Mouse (Mus musculus) neural tube, embryonic 14.5 days (tissue): ENCODE measurements at regions not wholly inside any gene's neighbourhood (a gene's known extent, or its start where the extent isn't known, plus 50 kb on each side); places are given as distances from the start of the nearest gene placed in this dataset.

Experiments
- ATAC-seq: fragments of 200-750 bp; cut with Nextera tagmentation; 2 replicates; pipeline ENCODE4 v1.8.0; 2017; ENCODE audit warnings: low read depth, mild to moderate bottlenecking, moderate TSS enrichment, moderate library complexity
- H3K27ac ChIP-seq: fragments of 300-500 bp; sonication (generic); 2 replicates; pipeline ENCODE4 v1.5.1; 2014; ENCODE audit warnings: low read depth, mild to moderate bottlenecking, control low read depth, low read length, moderate library complexity, mixed read lengths
- H3K27me3 ChIP-seq: fragments of 300-500 bp; sonication (generic); 2 replicates; pipeline ENCODE4 v1.6.1; 2014; ENCODE audit warnings: low read length; ENCODE audit not compliant: control insufficient read depth, insufficient read depth
- H3K36me3 ChIP-seq: fragments of 300-500 bp; sonication (generic); 2 replicates; pipeline ENCODE4 v1.6.1; 2014; ENCODE audit warnings: low read length, mixed read lengths; ENCODE audit not compliant: control insufficient read depth, insufficient read depth
- H3K4me1 ChIP-seq: fragments of 300-500 bp; sonication (generic); 2 replicates; pipeline ENCODE4 v1.6.1; 2014; ENCODE audit warnings: low read length; ENCODE audit not compliant: control insufficient read depth, insufficient read depth
- H3K4me2 ChIP-seq: fragments of 300-500 bp; sonication (generic); 2 replicates; pipeline ENCODE4 v1.6.1; 2014; ENCODE audit warnings: mild to moderate bottlenecking, low read depth, low read length, control low read depth
- H3K4me3 ChIP-seq: fragments of 300-500 bp; sonication (generic); 2 replicates; pipeline ENCODE4 v1.5.1; 2014; ENCODE audit warnings: low read depth, low read length, control low read depth, mixed read lengths
- H3K9ac ChIP-seq: fragments of 300-500 bp; sonication (generic); replicated peaks from 2 replicates; pipeline ENCODE4 v1.6.1; 2014; ENCODE audit warnings: low read depth, mild to moderate bottlenecking, control low read depth, low read length, mixed read lengths
- H3K9me3 ChIP-seq: fragments of 300-500 bp; sonication (generic); 2 replicates; pipeline ENCODE4 v1.6.1; 2016; ENCODE audit warnings: low read length; ENCODE audit not compliant: control insufficient read depth
- WGBS: fragments of 180-500 bp; shearing (Covaris S2); extraction: QIAGEN DNeasy Blood & Tissue Kit; methylation state at CpG from one replicate; pipeline ENCODE4 v1.1.7; 2014; 5-methylcytosine and 5-hydroxymethylcytosine counted together

GRCm38 (mm10) chr2:117801946-117802600 lies 309.6 kb upstream of the Thbs1 start:
- Histone ChIP-seq H3K4me1 (no peaks in the 10 kb centered on the region), H3K27me3 (no peaks in the 10 kb centered on the region), H3K4me3 (no peak overlapping the region), H3K9ac (no peak overlapping the region), H3K36me3 (no peaks in the 10 kb centered on the region), H3K9me3 (no peaks in the 10 kb centered on the region), H3K4me2 (no peak overlapping the region), H3K27ac (no peak overlapping the region)
- ATAC-seq = no peak

GRCm38 (mm10) chr2:117802686-117803085 lies 309.0 kb upstream of the Thbs1 start:
- Histone ChIP-seq H3K4me3 (no peak overlapping the region), H3K9me3 (no peaks in the 10 kb centered on the region), H3K36me3 (no peaks in the 10 kb centered on the region), H3K4me2 (no peak overlapping the region), H3K27ac (no peak overlapping the region), H3K4me1 (no peaks in the 10 kb centered on the region), H3K9ac (no peak overlapping the region), H3K27me3 (no peaks in the 10 kb centered on the region)
- no peak for ATAC-seq
- WGBS = 76% methylated on average over 2 of the region's 2 CpGs

DNA sequence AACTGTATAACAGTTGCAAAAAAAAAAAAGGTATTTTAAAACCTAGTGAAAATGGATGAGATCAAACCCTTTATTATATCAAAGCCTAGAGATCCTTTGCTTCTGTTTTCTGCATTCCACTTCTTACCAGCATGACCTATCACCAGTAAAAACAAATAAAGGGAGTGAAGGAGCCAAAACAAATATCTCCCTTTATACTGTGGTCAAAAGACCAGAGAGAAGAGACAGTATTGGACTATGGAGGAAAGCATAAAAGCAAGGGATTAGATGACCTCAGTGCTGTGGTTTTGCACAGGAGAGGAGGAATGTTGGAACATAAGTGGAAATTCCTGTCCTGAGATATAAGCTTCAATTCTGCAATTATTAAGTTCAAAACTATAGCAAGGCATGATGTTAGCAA lies 307.0 kb upstream of the Thbs1 start:
- Histone ChIP-seq H3K9ac (no peak overlapping the region), H3K4me2 (no peak overlapping the region), H3K4me1 (no peaks in the 10 kb centered on the region), H3K27ac (no peak overlapping the region), H3K27me3 (no peaks in the 10 kb centered on the region), H3K4me3 (no peak overlapping the region), H3K36me3 (no peaks in the 10 kb centered on the region), H3K9me3 (no peaks in the 10 kb centered on the region)
- ATAC-seq = no peak

GRCm38 (mm10) chr2:117807121-117807520 lies 304.6 kb upstream of the Thbs1 start:
- H3K4me3 ChIP-seq = no peak overlapping the region
- no peak for ATAC-seq
- H3K4me1 ChIP-seq = no peaks in the 10 kb centered on the region
- no peaks in the 10 kb centered on the region for H3K36me3 ChIP-seq
- H3K27ac ChIP-seq = no peak overlapping the region
- no peak overlapping the region for H3K4me2 ChIP-seq
- 92% methylated on average over 3 of the region's 3 CpGs for WGBS
- H3K9me3 ChIP-seq = no peaks in the 10 kb centered on the region
- no peaks in the 10 kb centered on the region for H3K27me3 ChIP-seq
- no peak overlapping the region for H3K9ac ChIP-seq

GRCm38 (mm10) chr2:117811506-117811905 lies 300.2 kb upstream of the Thbs1 start:
- no peaks in the 10 kb centered on the region for H3K36me3 ChIP-seq
- 60% methylated on average over 1 of the region's 1 CpGs for WGBS
- H3K9ac ChIP-seq = no peak overlapping the region
- no peaks in the 10 kb centered on the region for H3K4me1 ChIP-seq
- ATAC-seq = no peak
- no peak overlapping the region for H3K27ac ChIP-seq
- no peaks in the 10 kb centered on the region for H3K9me3 ChIP-seq
- no peak overlapping the region for H3K4me3 ChIP-seq
- H3K27me3 ChIP-seq = no peaks in the 10 kb centered on the region
- H3K4me2 ChIP-seq = no peak overlapping the region

DNA sequence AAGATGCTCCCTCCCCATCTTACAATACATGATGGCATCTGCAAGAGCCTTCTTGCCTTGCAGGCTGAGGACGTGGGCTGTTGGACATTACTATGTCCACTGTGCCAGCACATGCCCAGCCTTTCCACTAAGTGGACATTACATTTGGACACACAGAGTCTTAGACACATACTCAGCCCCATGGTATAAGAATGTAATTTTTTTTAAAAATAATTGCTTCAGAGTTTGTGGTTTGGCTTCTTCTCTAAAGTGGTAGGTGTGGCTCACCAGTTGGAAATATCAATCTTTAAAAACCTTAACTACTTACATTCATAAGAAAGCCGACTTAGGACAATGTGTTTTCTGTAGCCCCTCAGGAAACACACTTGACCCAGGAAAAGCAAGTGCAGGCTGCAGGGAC lies 299.7 kb upstream of the Thbs1 start:
- no peaks in the 10 kb centered on the region for H3K9me3 ChIP-seq
- no peak overlapping the region for H3K27ac ChIP-seq
- H3K36me3 ChIP-seq = no peaks in the 10 kb centered on the region
- H3K4me3 ChIP-seq = no peak overlapping the region
- no peaks in the 10 kb centered on the region for H3K4me1 ChIP-seq
- ATAC-seq = no peak
- H3K9ac ChIP-seq = no peak overlapping the region
- no peaks in the 10 kb centered on the region for H3K27me3 ChIP-seq
- WGBS = 93% methylated on average over 2 of the region's 2 CpGs
- H3K4me2 ChIP-seq = no peak overlapping the region

DNA sequence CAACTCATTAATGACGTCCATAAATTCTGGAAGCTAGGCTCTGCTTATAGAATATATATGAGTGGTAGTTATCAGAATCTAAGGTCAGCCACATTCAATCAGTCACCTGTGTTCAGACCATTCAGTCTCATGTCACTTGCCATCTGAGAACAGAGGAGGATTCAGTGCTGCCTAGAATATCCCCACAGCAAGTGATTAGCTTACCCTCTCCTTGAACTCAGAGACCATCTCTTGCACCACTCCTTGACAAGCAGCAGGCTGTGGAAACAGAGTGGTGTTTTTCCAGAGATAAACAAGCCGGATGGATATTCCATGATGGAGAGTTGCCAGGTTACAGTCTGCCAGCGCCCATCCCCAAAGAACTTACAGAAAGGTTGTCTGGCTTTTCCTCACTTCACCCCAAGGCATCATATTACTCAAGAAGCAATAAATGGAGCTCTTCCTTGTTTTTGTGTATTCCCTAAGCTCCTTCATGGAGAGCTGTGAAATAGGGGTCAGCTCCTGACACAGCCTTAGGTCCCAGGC lies 291.9 kb upstream of the Thbs1 start:
- no peak overlapping the region for H3K4me3 ChIP-seq
- no peak overlapping the region for H3K9ac ChIP-seq
- H3K36me3 ChIP-seq = no peaks in the 10 kb centered on the region
- 91% methylated on average over 3 of the region's 3 CpGs for WGBS
- no peak for ATAC-seq
- no peaks in the 10 kb centered on the region for H3K27me3 ChIP-seq
- no peaks in the 10 kb centered on the region for H3K4me1 ChIP-seq
- no peak overlapping the region for H3K27ac ChIP-seq
- no peak overlapping the region for H3K4me2 ChIP-seq
- H3K9me3 ChIP-seq = no peaks in the 10 kb centered on the region

DNA sequence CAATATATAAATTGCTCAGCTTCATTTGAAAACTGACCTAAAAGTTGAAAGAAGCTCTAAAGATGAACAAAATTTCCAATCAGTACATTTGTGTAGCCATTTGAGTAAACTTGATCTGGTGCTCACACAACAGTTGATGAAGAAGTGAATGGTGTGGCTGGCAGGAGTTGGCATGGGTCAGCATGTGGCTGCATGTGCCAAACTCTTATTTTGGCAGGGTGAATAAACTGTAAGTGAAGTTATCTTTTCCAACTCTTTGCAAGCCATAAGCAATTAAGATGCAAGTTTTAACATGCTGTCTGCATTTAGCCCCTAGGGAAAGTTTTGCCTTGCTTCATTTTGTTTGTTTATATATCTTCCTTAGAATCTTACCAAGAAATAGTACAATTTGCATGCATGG lies 291.0 kb upstream of the Thbs1 start:
- no peaks in the 10 kb centered on the region for H3K36me3 ChIP-seq
- H3K4me1 ChIP-seq = no peaks in the 10 kb centered on the region
- no peaks in the 10 kb centered on the region for H3K27me3 ChIP-seq
- no peak overlapping the region for H3K4me2 ChIP-seq
- H3K4me3 ChIP-seq = no peak overlapping the region
- H3K9me3 ChIP-seq = no peaks in the 10 kb centered on the region
- H3K27ac ChIP-seq = no peak overlapping the region
- no peak overlapping the region for H3K9ac ChIP-seq
- ATAC-seq = no peak

DNA sequence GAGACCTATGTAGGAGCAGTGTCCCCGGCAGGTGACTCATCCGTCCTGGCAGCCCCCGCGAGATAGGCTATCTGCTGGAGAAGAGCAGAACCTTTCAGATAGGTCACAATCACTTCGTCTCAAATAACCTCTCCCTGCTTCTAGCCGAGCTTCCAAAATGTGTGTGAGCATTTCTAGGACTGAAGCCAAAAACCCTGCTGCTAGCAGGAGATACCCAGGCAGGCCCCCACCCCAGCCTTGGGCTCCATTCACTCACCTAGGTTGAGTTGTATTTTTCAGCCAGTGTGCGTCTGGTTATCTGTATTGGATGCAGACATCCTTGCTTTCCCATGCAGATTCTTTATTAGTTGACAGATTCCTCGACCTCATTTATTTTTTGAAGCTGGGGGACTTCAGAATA lies 286.6 kb upstream of the Thbs1 start:
- ATAC-seq = no peak
- Histone ChIP-seq H3K4me2 (no peak overlapping the region), H3K9me3 (no peaks in the 10 kb centered on the region), H3K9ac (no peak overlapping the region), H3K4me3 (no peak overlapping the region), H3K27ac (no peak overlapping the region), H3K36me3 (no peaks in the 10 kb centered on the region), H3K27me3 (no peaks in the 10 kb centered on the region), H3K4me1 (no peaks in the 10 kb centered on the region)
- 87% methylated on average over 8 of the region's 8 CpGs for WGBS
